Mouse (Mus musculus) limb, embryonic 11.5 days (tissue): ENCODE data around the gene Wwox. TPM values are rescaled to one million over a fixed set of nuclear protein-coding genes. Genes with fewer than 3 reads are reported as not detected.

Experiments
- ATAC-seq: fragments of 200-750 bp; cut with Nextera tagmentation; 2 replicates; pipeline ENCODE4 v1.8.0; 2017; ENCODE audit warnings: low read depth; ENCODE audit not compliant: insufficient number of reproducible peaks, low FRiP score, low TSS enrichment
- DNase-seq: peaks from one replicate; pipeline ENCODE4 v3.0.0-alpha.2; 2015; ENCODE audit warnings: low spot score
- H3K27ac ChIP-seq: fragments of 300-500 bp; sonication (generic); replicated peaks from 2 replicates; pipeline ENCODE4 v1.5.1; 2014; ENCODE audit warnings: low read depth, mild to moderate bottlenecking, low read length
- H3K27me3 ChIP-seq: fragments of 300-500 bp; sonication (generic); 2 replicates; pipeline ENCODE4 v1.6.1; 2014; ENCODE audit warnings: mild to moderate bottlenecking, low read length, mixed read lengths; ENCODE audit not compliant: control insufficient read depth, insufficient read depth
- H3K36me3 ChIP-seq: fragments of 300-500 bp; sonication (generic); 2 replicates; pipeline ENCODE4 v1.6.1; 2014; ENCODE audit warnings: mild to moderate bottlenecking, low read length, moderate library complexity, mixed read lengths; ENCODE audit not compliant: control insufficient read depth, insufficient read depth
- H3K4me1 ChIP-seq: fragments of 300-500 bp; sonication (generic); 2 replicates; pipeline ENCODE4 v1.6.1; 2014; ENCODE audit warnings: low read length, mixed read lengths; ENCODE audit not compliant: control insufficient read depth, insufficient read depth
- H3K4me2 ChIP-seq: fragments of 300-500 bp; sonication (generic); 2 replicates; pipeline ENCODE4 v1.6.1; 2014; ENCODE audit warnings: low read depth, mild to moderate bottlenecking, moderate library complexity; ENCODE audit not compliant: severe bottlenecking
- H3K4me3 ChIP-seq: fragments of 300-500 bp; sonication (generic); 2 replicates; pipeline ENCODE4 v1.5.1; 2014; ENCODE audit warnings: low read depth, low read length
- H3K9ac ChIP-seq: fragments of 300-500 bp; sonication (generic); 2 replicates; pipeline ENCODE4 v1.6.1; 2014; ENCODE audit warnings: mild to moderate bottlenecking, low read length
- H3K9me3 ChIP-seq: fragments of 300-500 bp; sonication (generic); 2 replicates; pipeline ENCODE4 v1.6.1; 2016; ENCODE audit warnings: low read length; ENCODE audit not compliant: control insufficient read depth
- WGBS: fragments of 180-500 bp; shearing (Covaris S2); extraction: QIAGEN DNeasy Blood & Tissue Kit; methylation state at CpG from one replicate; pipeline ENCODE4 v1.1.7; 2014; 5-methylcytosine and 5-hydroxymethylcytosine counted together
- polyA plus RNA-seq: library from polyadenylated mRNA; unstranded; fragments of >200 nt; fragmentation: Nextera tagmentation; extraction: Ambion mirVana; gene quantifications from 2 replicates; pipeline ENCODE4 v1.2.1, GENCODE M21; 2014

Wwox gene
- polyA plus RNA-seq, 1 experiment from 2014 or later, result 7.3 TPM

GRCm38 (mm10) chr8:115186121-115186811 lies 746.8 kb downstream of the Wwox start:
- no peak for ATAC-seq
- DNase-seq, result no peak
- H3K4me3 ChIP-seq, result no peak overlapping the region
- H3K4me2 ChIP-seq, result no peak overlapping the region
- H3K9ac ChIP-seq, result no peak overlapping the region
- no peaks in the 10 kb centered on the region for H3K27me3 ChIP-seq
- 0 out of 2 replicates have a peak overlapping the region, but pooled peaks have one; percentile 30 for H3K27ac ChIP-seq
- 77% methylated on average over 13 of the region's 13 CpGs for WGBS
- H3K9me3 ChIP-seq, result no peaks in the 10 kb centered on the region
- peaks cover 25% of the 10 kb centered on the region for H3K4me1 ChIP-seq
- H3K36me3 ChIP-seq, result no peaks in the 10 kb centered on the region

- DNase-seq (peak; percentile 72), ATAC-seq (peak; percentile 72)
- Histone ChIP-seq H3K36me3 (no peaks in the 10 kb centered on the region), H3K4me3 (no peak overlapping the region), H3K27me3 (no peaks in the 10 kb centered on the region), H3K9me3 (no peaks in the 10 kb centered on the region), H3K9ac (no peak overlapping the region), H3K4me2 (no peak overlapping the region), H3K27ac (peak overlapping the region; percentile 58; the same call in 1 of the 2 replicates), H3K4me1 (peaks cover 25% of the 10 kb centered on the region)
- 0% methylated on average over 1 of the region's 2 CpGs for WGBS
Observed at GRCm38 (mm10) chr8:115186882-115187281, 747.4 kb downstream of the Wwox start.

- 76% methylated on average over 4 of the region's 4 CpGs for WGBS
Observed at GRCm38 (mm10) chr8:115188446-115188845, 749.0 kb downstream of the Wwox start.

GRCm38 (mm10) chr8:115189836-115190235 lies 750.4 kb downstream of the Wwox start:
- H3K27ac ChIP-seq, result no peak overlapping the region
- peaks cover 25% of the 10 kb centered on the region for H3K4me1 ChIP-seq
- no peak overlapping the region for H3K4me2 ChIP-seq
- WGBS, result 79% methylated on average over 11 of the region's 11 CpGs
- H3K36me3 ChIP-seq, result no peaks in the 10 kb centered on the region
- ATAC-seq (no peak), DNase-seq (no peak)
- H3K9ac ChIP-seq, result no peak overlapping the region
- H3K4me3 ChIP-seq, result no peak overlapping the region
- H3K27me3 ChIP-seq, result no peaks in the 10 kb centered on the region
- no peaks in the 10 kb centered on the region for H3K9me3 ChIP-seq

More at GRCm38 (mm10) chr8:115188446-115188845, 749.0 kb downstream of the Wwox start:
- no peak for ATAC-seq
- Histone ChIP-seq H3K27me3 (no peaks in the 10 kb centered on the region), H3K9ac (no peak overlapping the region), H3K4me1 (peaks cover 25% of the 10 kb centered on the region), H3K27ac (no peak overlapping the region), H3K9me3 (no peaks in the 10 kb centered on the region), H3K36me3 (no peaks in the 10 kb centered on the region), H3K4me3 (no peak overlapping the region), H3K4me2 (no peak overlapping the region)
- DNase-seq, result no peak

- no peak for DNase-seq
- no peak overlapping the region for H3K9ac ChIP-seq
- no peaks in the 10 kb centered on the region for H3K27me3 ChIP-seq
- H3K4me3 ChIP-seq, result no peak overlapping the region
- H3K4me1 ChIP-seq, result peaks cover 6% of the 10 kb centered on the region; the same call in 1 of the 2 replicates
- no peak overlapping the region for H3K4me2 ChIP-seq
- no peak for ATAC-seq
- peaks cover 3% of the 10 kb centered on the region; the same call in 1 of the 2 replicates for H3K9me3 ChIP-seq
- H3K36me3 ChIP-seq, result no peaks in the 10 kb centered on the region
- H3K27ac ChIP-seq, result no peak overlapping the region
- WGBS, result 91% methylated on average over 2 of the region's 2 CpGs
Observed at GRCm38 (mm10) chr8:115193767-115194166, 754.3 kb downstream of the Wwox start.

- peaks cover 3% of the 10 kb centered on the region; the same call in 1 of the 2 replicates for H3K9me3 ChIP-seq
- ATAC-seq (no peak), DNase-seq (no peak)
- WGBS, result 92% methylated on average over 10 of the region's 10 CpGs
- H3K36me3 ChIP-seq, result no peaks in the 10 kb centered on the region
- H3K27ac ChIP-seq, result no peak overlapping the region
- H3K4me1 ChIP-seq, result peaks cover 6% of the 10 kb centered on the region
- H3K9ac ChIP-seq, result no peak overlapping the region
- no peak overlapping the region for H3K4me2 ChIP-seq
- no peaks in the 10 kb centered on the region for H3K27me3 ChIP-seq
- H3K4me3 ChIP-seq, result no peak overlapping the region
Observed at GRCm38 (mm10) chr8:115195334-115195733, 755.9 kb downstream of the Wwox start.

GRCm38 (mm10) chr8:115196859-115197258 lies 757.4 kb downstream of the Wwox start:
- Histone ChIP-seq H3K27ac (no peak overlapping the region), H3K4me2 (no peak overlapping the region), H3K4me1 (peaks cover 8% of the 10 kb centered on the region), H3K9ac (no peak overlapping the region), H3K9me3 (peaks cover 3% of the 10 kb centered on the region; the same call in 1 of the 2 replicates), H3K4me3 (no peak overlapping the region), H3K36me3 (no peaks in the 10 kb centered on the region), H3K27me3 (no peaks in the 10 kb centered on the region)
- ATAC-seq (no peak), DNase-seq (no peak)
- WGBS, result 62% methylated on average over 2 of the region's 2 CpGs

GRCm38 (mm10) chr8:115199204-115199603 lies 759.7 kb downstream of the Wwox start:
- 14% methylated on average over 4 of the region's 4 CpGs for WGBS

More at GRCm38 (mm10) chr8:115199204-115199603, 759.7 kb downstream of the Wwox start:
- H3K9me3 ChIP-seq, result peaks cover 3% of the 10 kb centered on the region; the same call in 1 of the 2 replicates
- H3K36me3 ChIP-seq, result no peaks in the 10 kb centered on the region
- no peak for ATAC-seq
- H3K4me3 ChIP-seq, result no peak overlapping the region
- no peak overlapping the region for H3K27ac ChIP-seq
- no peak overlapping the region for H3K9ac ChIP-seq
- no peak for DNase-seq
- no peaks in the 10 kb centered on the region for H3K27me3 ChIP-seq
- H3K4me2 ChIP-seq, result no peak overlapping the region
- peaks cover 8% of the 10 kb centered on the region for H3K4me1 ChIP-seq
